Mouse (Mus musculus) urinary bladder, adult 18-20 months (tissue): Measurements from ENCODE around the gene Mup11.
"Not testable (repeated sequence)": the region's sequence is repeated elsewhere in the genome, so short reads cannot be mapped to it uniquely, and the experiment has no call there.

ENCODE experiments used
- DNase-seq, 2 experiments: peaks; one replicate each; pipeline ENCODE4 v3.0.0; 2022; ENCODE audit warnings: low spot score in 2 of 2, mixed read lengths in 2 of 2

Gene Mup11

GRCm38 (mm10) chr4:60662311-60662710 is at the start of gene Mup11:
Gene Mup11, minus strand, starts transcription at chr4:60662411.
- DNase-seq, result not testable (repeated sequence)
